Mouse (Mus musculus): ENCODE measurements around the gene Kcnma1.

DNA sequence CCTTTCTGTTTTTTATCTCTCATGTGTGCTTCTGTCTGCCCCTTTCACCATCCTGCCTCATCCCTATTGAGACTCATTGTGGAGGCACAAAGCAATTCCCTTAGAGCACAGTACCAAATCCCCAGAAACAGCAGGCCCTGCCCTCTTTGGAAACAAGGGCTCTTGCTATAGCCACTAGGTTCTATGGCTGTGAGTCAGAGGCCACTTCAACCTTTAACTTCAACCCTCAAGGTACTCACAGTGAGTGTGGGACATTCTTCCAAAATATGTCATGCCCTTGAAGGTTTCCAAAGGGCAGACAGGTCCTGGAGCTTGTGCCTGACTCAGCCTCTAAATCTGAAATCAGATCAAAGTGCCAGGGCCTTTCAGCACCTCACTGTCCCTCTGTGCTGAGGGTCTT lies 272.8 kb downstream of the Kcnma1 start:
- TF ChIP-seq CTCF (IDR thresholded peaks at IDR 0.05; ENCODE audit: extremely low read depth, insufficient read depth, insufficient read length, insufficient replicate concordance), result no peak
- no peak for TF ChIP-seq POLR2A (IDR thresholded peaks at IDR 0.05; ENCODE audit: low read depth, low read length)
